Mouse (Mus musculus) midbrain, embryonic 14.5 days (tissue): ENCODE data around the gene Slc6a6. TPM values are rescaled to one million over a fixed set of nuclear protein-coding genes. Genes with fewer than 3 reads are reported as not detected.
A peak's percentile ranks its signal among the peaks of the same experiment; 100 is the strongest.

Source experiments
- ATAC-seq: fragments of 200-750 bp; cut with Nextera tagmentation; 2 replicates; pipeline ENCODE4 v1.8.0; 2017; ENCODE audit warnings: moderate number of reproducible peaks, moderate library complexity; ENCODE audit not compliant: low FRiP score, low TSS enrichment
- DNase-seq: peaks from one replicate; pipeline ENCODE4 v3.0.0-alpha.2; 2015
- H3K27ac ChIP-seq: fragments of 300-500 bp; sonication (generic); replicated peaks from 2 replicates; pipeline ENCODE4 v1.5.1; 2014; ENCODE audit warnings: mild to moderate bottlenecking, low read depth, low read length, moderate library complexity
- H3K27me3 ChIP-seq: fragments of 300-500 bp; sonication (generic); 2 replicates; pipeline ENCODE4 v1.6.1; 2014; ENCODE audit warnings: low read length, control low read depth, mixed read lengths; ENCODE audit not compliant: control insufficient read depth, insufficient read depth
- H3K36me3 ChIP-seq: fragments of 300-500 bp; sonication (generic); 2 replicates; pipeline ENCODE4 v1.6.1; 2014; ENCODE audit warnings: low read length, control low read depth; ENCODE audit not compliant: control insufficient read depth, insufficient read depth
- H3K4me1 ChIP-seq: fragments of 300-500 bp; sonication (generic); 2 replicates; pipeline ENCODE4 v1.6.1; 2014; ENCODE audit warnings: mild to moderate bottlenecking, antibody characterized with exemption, low read length, control low read depth; ENCODE audit not compliant: control insufficient read depth, insufficient read depth
- H3K4me2 ChIP-seq: fragments of 300-500 bp; sonication (generic); 2 replicates; pipeline ENCODE4 v1.6.1; 2014; ENCODE audit warnings: mild to moderate bottlenecking, low read length, moderate library complexity
- H3K4me3 ChIP-seq: fragments of 300-500 bp; sonication (generic); replicated peaks from 2 replicates; pipeline ENCODE4 v1.5.1; 2014; ENCODE audit warnings: low read depth, low read length
- H3K9ac ChIP-seq: fragments of 300-500 bp; sonication (generic); replicated peaks from 2 replicates; pipeline ENCODE4 v1.6.1; 2014; ENCODE audit warnings: mild to moderate bottlenecking, low read length, moderate library complexity
- H3K9me3 ChIP-seq: fragments of 300-500 bp; sonication (generic); 2 replicates; pipeline ENCODE4 v1.6.1; 2016; ENCODE audit warnings: low read length, control low read depth, mixed read lengths; ENCODE audit not compliant: control insufficient read depth
- WGBS: fragments of 180-500 bp; shearing (Covaris S2); extraction: QIAGEN DNeasy Blood & Tissue Kit; methylation state at CpG from one replicate; pipeline ENCODE4 v1.1.7; 2014; 5-methylcytosine and 5-hydroxymethylcytosine counted together
- polyA plus RNA-seq: library from polyadenylated mRNA; unstranded; fragments of >200 nt; fragmentation: Nextera tagmentation; extraction: Ambion mirVana; gene quantifications from 2 replicates; pipeline ENCODE4 v1.2.1, GENCODE M21; 2014

Gene Slc6a6
- polyA plus RNA-seq, 1 experiment from 2014 or later = 94.3 TPM

DNA sequence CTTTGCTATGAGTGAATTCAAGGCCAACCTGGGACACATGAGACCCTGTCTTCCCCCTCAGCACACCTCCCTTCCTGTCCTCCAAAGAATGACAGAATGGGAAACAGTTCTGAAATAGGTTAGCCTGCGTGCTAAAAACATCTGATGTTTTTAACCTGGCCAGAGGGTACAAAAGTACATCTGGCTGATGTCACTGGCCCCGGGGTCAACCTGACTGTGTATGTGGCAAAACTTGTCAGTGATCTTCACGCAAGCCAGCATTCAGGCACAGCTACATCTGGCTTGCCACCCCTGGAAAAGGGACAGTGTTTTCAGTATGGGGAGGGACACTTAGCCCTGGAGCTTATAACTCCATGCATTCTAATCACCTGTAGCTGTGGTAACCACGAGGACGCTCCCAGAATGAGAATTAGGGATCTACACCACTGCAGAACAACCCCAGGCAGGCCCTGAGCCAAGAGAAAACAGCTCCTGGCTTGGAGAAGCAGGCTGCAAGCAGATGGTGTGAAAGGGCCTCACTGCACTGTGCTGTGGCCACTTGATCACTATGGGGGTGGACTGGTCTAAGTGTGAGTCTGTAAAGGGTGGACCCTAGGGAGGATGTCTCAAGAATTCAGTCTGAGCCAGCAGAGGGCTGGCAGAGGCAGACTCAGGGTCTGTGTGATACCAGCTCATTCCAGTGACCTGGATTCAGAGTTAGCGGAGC lies 35.3 kb downstream of the Slc6a6 start:
- Histone ChIP-seq H3K36me3 (peaks cover 23% of the 10 kb centered on the region), H3K9me3 (no peaks in the 10 kb centered on the region), H3K27me3 (no peaks in the 10 kb centered on the region), H3K27ac (peak overlapping the region; percentile 92), H3K9ac (peak overlapping the region; percentile 39; the same call in 1 of the 2 replicates), H3K4me1 (peaks cover 41% of the 10 kb centered on the region), H3K4me3 (no peak overlapping the region), H3K4me2 (peak overlapping the region; percentile 29; the same call in 1 of the 2 replicates)
- peak; percentile 72 for ATAC-seq
- WGBS = 41% methylated on average over 6 of the region's 6 CpGs
- DNase-seq = peak; percentile 81

DNA sequence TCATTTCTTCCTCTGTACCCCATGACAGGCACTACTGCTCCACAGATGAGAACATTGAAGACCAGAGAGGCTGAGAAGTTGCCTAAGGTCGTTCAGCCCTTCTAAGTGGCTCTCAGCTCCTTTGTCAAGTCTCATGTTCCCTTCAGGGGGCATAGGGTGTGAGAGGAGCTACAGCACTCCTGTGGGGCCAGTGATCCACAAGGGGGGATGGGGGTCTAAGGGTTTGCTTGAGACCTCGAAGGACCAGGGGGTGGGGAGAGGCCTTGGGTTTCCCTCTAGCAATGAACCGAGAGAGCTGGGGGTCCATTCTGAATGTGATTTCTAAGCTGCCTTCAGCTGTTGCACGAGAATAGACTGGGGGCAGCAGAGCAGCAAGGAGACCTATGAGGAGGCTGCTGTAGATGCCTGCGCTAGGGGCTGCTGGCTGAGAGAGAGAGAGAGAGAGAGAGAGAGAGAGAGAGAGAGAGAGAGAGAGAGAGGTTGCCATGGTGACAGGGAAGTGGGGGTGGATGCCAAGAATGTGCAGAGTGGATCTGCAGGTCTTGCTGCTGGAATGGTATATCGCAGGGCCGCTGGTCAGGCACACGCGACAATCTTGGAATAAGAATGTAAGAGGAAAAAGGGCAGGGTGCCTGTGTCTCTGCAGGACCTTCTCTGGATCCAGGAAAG lies 36.1 kb downstream of the Slc6a6 start:
- peak; percentile 73 for ATAC-seq
- Histone ChIP-seq H3K9me3 (no peaks in the 10 kb centered on the region), H3K36me3 (peaks cover 32% of the 10 kb centered on the region), H3K4me1 (peaks cover 41% of the 10 kb centered on the region), H3K27me3 (no peaks in the 10 kb centered on the region), H3K4me2 (peak overlapping the region; percentile 40), H3K27ac (peak overlapping the region; percentile 92), H3K9ac (peak overlapping the region; percentile 39; the same call in 1 of the 2 replicates), H3K4me3 (no peak overlapping the region)
- DNase-seq = peak; percentile 87
- 2% methylated on average over 9 of the region's 9 CpGs for WGBS

DNA sequence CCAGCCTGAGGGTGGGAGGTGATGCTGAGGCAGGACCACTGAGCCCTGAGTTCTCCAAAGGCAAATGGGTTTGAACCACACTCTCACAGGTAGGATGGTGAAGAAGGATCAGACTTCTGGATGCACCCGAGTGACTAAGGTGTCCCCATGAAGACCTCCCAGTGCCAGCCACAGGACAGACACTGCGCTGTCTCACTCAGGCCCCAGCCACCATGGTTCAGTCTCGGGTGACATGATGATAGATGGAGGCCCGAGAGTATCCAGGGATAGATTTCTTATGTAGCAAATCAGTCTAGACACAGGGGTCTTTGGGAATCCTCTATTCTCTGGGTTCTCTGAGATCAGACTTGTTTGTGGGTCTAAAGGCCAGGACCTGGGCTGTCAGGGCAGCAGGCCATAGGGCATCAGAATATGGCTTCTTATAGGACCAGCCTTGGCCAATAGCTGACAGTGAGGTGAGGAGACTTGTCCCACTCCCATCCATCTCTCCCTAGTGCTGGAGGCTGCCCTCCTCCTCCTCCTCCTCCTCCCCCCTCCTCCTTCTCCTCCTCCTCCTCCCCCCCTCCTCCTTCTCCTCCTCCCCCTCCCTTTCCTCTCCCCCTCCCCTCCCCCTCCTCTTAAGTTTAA lies 36.8 kb downstream of the Slc6a6 start:
- no peak overlapping the region for H3K4me3 ChIP-seq
- no peaks in the 10 kb centered on the region for H3K27me3 ChIP-seq
- peaks cover 39% of the 10 kb centered on the region for H3K36me3 ChIP-seq
- ATAC-seq = peak; percentile 22
- H3K9me3 ChIP-seq = no peaks in the 10 kb centered on the region
- H3K4me2 ChIP-seq = peak overlapping the region; percentile 40
- H3K9ac ChIP-seq = no peak overlapping the region; the same call in 1 of the 2 replicates
- no peak for DNase-seq
- WGBS = 50% methylated on average over 4 of the region's 4 CpGs
- H3K4me1 ChIP-seq = peaks cover 41% of the 10 kb centered on the region
- peak overlapping the region; percentile 92 for H3K27ac ChIP-seq

DNA sequence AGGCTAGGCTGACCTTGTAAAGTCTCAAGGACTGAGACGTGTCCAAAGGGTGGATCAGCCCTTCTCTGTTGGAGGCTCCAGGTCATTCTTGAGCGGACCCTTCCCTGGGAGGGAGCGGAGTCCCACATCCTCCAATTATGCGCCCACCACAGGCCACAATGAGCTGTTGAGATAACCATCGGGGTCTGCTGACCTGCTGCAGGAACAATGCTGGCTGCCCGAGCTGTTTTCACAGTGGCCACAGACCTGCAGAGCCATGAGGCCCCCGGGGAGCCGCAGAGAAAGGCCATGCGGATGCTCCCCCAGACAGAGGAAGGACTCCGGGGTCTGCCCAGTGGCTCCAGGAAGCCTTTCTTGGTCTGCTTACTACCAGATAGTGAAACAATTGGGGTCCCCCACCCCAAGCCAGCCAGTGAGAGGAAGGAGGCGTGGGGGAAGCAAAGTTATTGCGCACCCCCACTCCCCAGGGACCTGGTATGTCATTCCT lies 37.4 kb downstream of the Slc6a6 start:
- Histone ChIP-seq H3K4me2 (no peak overlapping the region), H3K4me1 (peaks cover 41% of the 10 kb centered on the region), H3K27ac (peak overlapping the region; percentile 72), H3K27me3 (no peaks in the 10 kb centered on the region), H3K9me3 (no peaks in the 10 kb centered on the region), H3K4me3 (no peak overlapping the region), H3K36me3 (peaks cover 44% of the 10 kb centered on the region), H3K9ac (no peak overlapping the region; the same call in 1 of the 2 replicates)
- 25% methylated on average over 12 of the region's 12 CpGs for WGBS
- ATAC-seq = no peak
- no peak for DNase-seq

DNA sequence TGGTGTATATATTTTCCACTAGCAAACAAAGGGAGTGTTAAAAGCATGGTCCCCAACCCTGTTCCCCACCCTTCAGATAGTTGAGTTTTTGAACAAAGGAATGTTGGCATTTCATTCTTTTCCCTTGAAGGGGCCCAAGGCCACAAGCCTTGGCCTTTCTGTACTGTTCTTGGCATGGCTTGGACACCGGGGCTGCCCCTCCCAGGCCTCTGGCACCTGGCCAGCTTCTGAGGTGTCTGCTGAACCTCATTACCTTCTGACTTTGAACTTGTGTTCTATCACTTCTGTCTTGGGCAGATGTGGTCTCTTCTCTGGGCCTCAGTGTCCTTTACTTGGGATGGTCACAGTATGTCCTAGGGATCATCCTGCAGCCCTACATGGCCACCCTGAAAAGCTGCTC lies 43.5 kb downstream of the Slc6a6 start:
- Histone ChIP-seq H3K36me3 (peaks cover 76% of the 10 kb centered on the region), H3K27ac (no peak overlapping the region), H3K4me3 (no peak overlapping the region), H3K9me3 (no peaks in the 10 kb centered on the region), H3K4me2 (no peak overlapping the region), H3K27me3 (no peaks in the 10 kb centered on the region), H3K9ac (no peak overlapping the region), H3K4me1 (peaks cover 25% of the 10 kb centered on the region)
- ATAC-seq (no peak), DNase-seq (no peak)
- 90% methylated on average over 1 of the region's 1 CpGs for WGBS

DNA sequence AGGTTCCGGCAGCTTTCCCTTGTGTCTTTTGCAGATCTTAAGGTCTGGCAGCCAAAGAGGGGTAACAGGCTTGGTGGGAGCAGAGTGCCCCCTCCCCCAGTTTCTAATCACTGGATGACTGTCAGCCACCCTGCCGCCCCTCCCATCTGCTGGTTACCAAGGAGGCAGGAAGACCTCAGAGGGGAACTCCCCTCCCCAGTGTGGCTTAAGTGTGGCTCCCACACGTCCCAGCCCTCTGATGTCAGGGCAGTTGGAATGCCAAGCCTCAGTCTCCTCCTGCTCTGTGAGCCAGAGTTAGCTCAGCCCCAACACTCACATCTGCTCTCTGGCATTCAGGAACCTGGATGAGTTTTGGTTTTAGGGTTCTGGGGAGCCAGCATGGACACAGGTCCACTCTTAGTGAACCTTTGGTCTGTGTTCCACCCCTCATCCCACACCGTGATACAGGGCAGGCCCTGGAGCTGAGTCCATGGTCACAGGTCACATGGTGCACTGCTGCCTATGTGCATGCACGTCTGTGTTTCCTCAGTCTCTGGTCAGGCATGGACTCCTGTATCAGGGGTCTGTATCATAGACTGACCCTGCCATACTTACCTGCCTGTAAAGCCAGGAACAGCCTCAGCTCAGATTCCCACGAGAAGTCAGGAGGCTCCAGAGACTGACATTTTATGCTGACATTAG lies 45.2 kb downstream of the Slc6a6 start:
- Histone ChIP-seq H3K36me3 (peaks cover 75% of the 10 kb centered on the region), H3K9me3 (no peaks in the 10 kb centered on the region), H3K9ac (peak overlapping the region; percentile 29; the same call in 1 of the 2 replicates), H3K4me1 (peaks cover 25% of the 10 kb centered on the region), H3K27ac (peak overlapping the region; percentile 78), H3K4me3 (no peak overlapping the region), H3K27me3 (no peaks in the 10 kb centered on the region), H3K4me2 (peak overlapping the region; percentile 21; the same call in 1 of the 2 replicates)
- 22% methylated on average over 6 of the region's 6 CpGs for WGBS
- ATAC-seq (peak; percentile 19; the same call in 1 of the 2 replicates), DNase-seq (peak; percentile 37)

DNA sequence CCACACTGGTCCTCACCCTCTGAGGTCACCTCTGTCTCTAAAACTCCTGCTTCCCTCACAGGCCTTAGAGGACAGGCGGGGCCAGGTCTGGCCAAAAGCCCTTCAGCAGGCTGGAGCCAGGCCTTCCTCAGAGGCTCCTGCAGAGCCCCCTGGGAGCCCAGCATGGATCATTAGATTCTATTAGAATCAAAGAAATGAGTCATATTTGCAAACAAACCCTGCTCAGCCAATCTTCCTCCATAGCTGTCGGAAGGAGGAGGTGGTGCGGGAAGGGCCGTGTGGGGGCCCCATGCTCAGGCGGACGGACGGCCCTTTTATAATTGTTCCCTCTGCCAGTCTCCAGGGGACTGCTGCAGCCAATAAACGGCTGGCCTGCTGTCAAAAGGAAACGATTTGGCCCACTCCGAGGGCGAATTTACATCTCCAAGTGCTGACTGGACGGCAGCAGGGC lies 45.8 kb downstream of the Slc6a6 start:
- Histone ChIP-seq H3K27ac (peak overlapping the region; percentile 78), H3K9ac (0 out of 2 replicates have a peak overlapping the region, but pooled peaks have one; percentile 29), H3K27me3 (no peaks in the 10 kb centered on the region), H3K9me3 (no peaks in the 10 kb centered on the region), H3K4me2 (peak overlapping the region; percentile 21; the same call in 1 of the 2 replicates), H3K4me1 (peaks cover 25% of the 10 kb centered on the region), H3K36me3 (peaks cover 69% of the 10 kb centered on the region), H3K4me3 (no peak overlapping the region)
- 2% methylated on average over 12 of the region's 12 CpGs for WGBS
- ATAC-seq (peak; percentile 73; the same call in 1 of the 2 replicates), DNase-seq (peak; percentile 80)

DNA sequence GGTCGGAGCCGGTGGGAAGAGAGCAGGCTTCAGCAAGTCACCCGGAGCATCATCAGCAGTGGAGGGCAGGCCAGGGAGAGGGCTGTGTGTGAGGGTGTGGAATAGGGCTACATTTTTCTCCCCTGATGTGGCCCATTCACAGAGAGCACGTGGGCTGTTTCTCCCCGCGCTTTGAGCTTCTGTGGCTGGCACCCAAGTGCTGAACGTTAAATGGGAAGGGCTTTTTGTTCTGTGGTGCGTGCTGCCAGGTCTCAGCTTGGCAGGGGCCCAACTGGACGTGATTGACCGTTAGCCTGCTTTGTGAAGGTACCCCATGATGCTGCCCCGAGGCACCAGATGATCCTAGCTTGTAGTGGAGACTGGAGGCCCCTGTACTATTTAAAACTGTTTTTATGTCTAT lies 48.3 kb downstream of the Slc6a6 start:
- Histone ChIP-seq H3K9ac (no peak overlapping the region), H3K4me2 (no peak overlapping the region), H3K36me3 (peaks cover 70% of the 10 kb centered on the region), H3K4me1 (peaks cover 25% of the 10 kb centered on the region), H3K4me3 (no peak overlapping the region), H3K9me3 (no peaks in the 10 kb centered on the region), H3K27ac (0 out of 2 replicates have a peak overlapping the region, but pooled peaks have one; percentile 22), H3K27me3 (no peaks in the 10 kb centered on the region)
- no peak for ATAC-seq
- 70% methylated on average over 11 of the region's 11 CpGs for WGBS
- DNase-seq = peak; percentile 78
